Mouse (Mus musculus) ovary, postnatal 36 days (tissue): Measurements from ENCODE around the gene Eps15.

Experiments used
- DNase-seq: peaks from one replicate; pipeline ENCODE4 v3.0.0; 2022; ENCODE audit warnings: low spot score, mixed read lengths

The Eps15 gene

GRCm38 (mm10) chr4:109433641-109434040 is 153.6 kb downstream of the Eps15 start:
- no peak for DNase-seq

- DNase-seq, result no peak
Observed at GRCm38 (mm10) chr4:109434256-109434655, 154.2 kb downstream of the Eps15 start.
